Mouse (Mus musculus) spleen, adult 2 months (tissue): ENCODE measurements around the gene Akap9.

Experiments
- CTCF ChIP-seq: fragments of 200-500 bp; IDR thresholded peaks from 2 replicates; pipeline ENCODE4 v1.5.1; 2011; ENCODE audit warnings: mild to moderate bottlenecking, inconsistent platforms; ENCODE audit not compliant: insufficient read depth, insufficient read length, insufficient replicate concordance; ENCODE audit errors: extremely low read depth
- POLR2A ChIP-seq: fragments of 200-500 bp; IDR thresholded peaks from 2 replicates; pipeline ENCODE4 v1.6.1; 2011; ENCODE audit warnings: low read depth, low read length, inconsistent platforms

DNA sequence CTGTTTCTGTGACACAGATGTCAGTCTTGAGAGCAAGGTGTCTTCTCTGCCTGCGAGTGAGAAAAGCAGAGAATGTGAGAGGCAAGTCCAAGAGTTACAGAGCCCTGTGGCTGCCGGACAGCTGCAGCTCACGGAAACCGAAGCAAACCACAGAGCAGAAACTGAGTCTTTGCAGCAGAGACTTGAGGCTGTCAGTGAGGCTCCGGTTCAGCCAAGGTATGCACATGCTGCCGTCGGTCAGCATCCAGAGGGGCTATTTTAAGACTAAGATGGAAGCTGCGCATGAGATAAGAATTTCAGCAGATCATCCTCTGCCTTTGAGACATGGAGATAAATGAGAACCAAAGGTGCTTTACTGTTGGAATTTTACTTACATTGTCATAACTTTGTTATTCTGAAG lies 48.3 kb downstream of the Akap9 start:
- TF ChIP-seq CTCF (no peak), POLR2A (no peak)
